Mouse (Mus musculus) layer of hippocampus, adult 18-20 months (tissue): Measurements from ENCODE around the gene Olfr104-ps. TPM values are rescaled to one million over a fixed set of nuclear protein-coding genes. Genes with fewer than 3 reads are reported as not detected.

Source experiments
- DNase-seq, 2 experiments: peaks; one replicate each; pipeline ENCODE4 v3.0.0; 2022; ENCODE audit warnings: low spot score in 2 of 2
- long read RNA-seq: library from polyadenylated mRNA; stranded (forward); transcript quantifications from one replicate; pipeline ENCODE4 v2.0.0, GENCODE M21; 2021
- total RNA-seq, 2 experiments: library from RNA; stranded (reverse); gene quantifications; 2 replicates each; pipeline ENCODE4 v1.2.3; 2021

The Olfr104-ps gene
- total RNA-seq = not detected
- long read RNA-seq = 0 reads

- no peak for DNase-seq
These were observed at the start of gene Olfr104-ps for GRCm38 (mm10) chr17:37359282-37359681. Olfr104-ps (plus strand) TSS chr17:37359582.

DNA sequence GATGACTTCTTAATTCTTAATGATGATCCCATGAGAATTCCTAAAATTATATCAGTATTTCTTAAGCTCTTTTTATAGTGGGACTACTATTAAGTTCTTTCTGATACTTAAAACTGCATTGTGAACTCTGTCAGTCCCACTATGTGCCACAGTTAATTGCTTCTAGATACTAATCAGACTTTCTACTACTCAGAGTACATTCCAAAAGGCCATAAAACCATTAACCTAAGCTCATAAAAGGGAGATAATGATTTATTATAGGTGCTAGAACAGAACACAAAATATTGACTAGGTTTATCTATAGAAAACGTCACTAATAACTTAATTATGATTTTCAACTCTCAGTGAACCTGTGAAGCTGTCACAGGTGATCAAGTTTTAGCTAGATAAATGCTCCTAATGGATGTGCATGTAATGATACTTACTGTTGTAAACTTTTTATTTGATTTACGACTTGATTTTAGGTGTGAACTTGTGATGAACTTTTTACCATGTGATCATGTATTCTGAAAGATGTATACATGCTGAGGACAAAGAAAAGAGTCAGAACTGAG is 49.2 kb upstream of the Olfr104-ps start:
- DNase-seq = no peak

DNA sequence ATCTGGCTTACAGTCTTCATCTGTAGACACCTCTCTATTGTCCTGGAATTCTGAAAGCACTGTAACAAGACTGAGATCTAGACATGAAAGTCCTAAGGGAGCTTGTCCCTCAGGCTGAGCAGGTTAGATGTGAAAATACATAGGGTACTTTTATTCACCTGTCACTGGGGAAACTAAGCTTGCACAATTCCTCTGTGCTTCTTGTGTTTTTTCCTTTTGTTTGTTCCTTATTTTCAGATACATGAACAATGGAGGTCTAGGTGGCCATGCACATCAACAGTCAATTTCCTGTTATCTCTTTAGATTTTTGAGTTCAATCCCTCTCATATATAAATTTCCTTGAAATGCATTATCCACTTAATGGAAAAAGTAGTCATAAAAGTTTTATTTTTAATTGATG is 42.4 kb upstream of the Olfr104-ps start, which contains the start of gene Olfr102:
Gene Olfr102 (minus strand): TSS at position 101 of the 400 bp plus-strand sequence.
- DNase-seq = no peak

DNA sequence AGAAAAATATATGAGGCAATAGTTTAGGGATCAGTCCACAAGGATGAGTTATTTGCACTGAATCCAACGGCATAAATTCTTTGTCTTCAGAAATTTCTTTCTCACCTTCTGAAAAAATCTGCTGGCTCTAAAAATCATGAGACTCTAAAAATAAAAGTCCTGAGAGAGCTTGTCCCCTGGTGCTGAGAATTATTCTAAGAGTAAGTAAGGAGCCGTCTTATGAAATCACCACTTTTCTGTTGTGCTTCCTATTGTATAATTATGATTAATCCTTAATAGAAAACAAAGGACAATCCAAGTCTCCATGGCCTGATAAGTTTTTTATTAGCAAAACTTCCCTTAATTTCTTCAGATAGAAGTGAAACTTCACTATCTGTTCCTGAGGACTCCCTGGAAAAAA is 19.8 kb upstream of the Olfr104-ps start, which contains the start of gene Olfr103:
Gene Olfr103 (minus strand): TSS at position 101 of the 400 bp plus-strand sequence.
- DNase-seq = no peak

GRCm38 (mm10) chr17:37378733-37379132 is 19.4 kb downstream of the Olfr104-ps start, which contains the start of gene Olfr105-ps:
Olfr105-ps (plus strand) TSS chr17:37379033.
- no peak for DNase-seq

- no peak for DNase-seq
These were observed 30.7 kb downstream of the Olfr104-ps start, which contains the start of gene Olfr106-ps for GRCm38 (mm10) chr17:37390093-37390492. Olfr106-ps (plus strand) TSS chr17:37390393.

- DNase-seq = no peak
These were observed 39.5 kb downstream of the Olfr104-ps start, which contains the start of gene Olfr107 for GRCm38 (mm10) chr17:37398926-37399325. Olfr107 (plus strand) TSS chr17:37399226.

GRCm38 (mm10) chr17:37413380-37413779 is 54.0 kb downstream of the Olfr104-ps start:
- DNase-seq = no peak

Other genes with a start within 250 kb of the Olfr104-ps start
- gene Olfr92, start 239.5 kb upstream of the Olfr104-ps start, total RNA-seq = not detected
- gene Olfr93, start 198.1 kb upstream of the Olfr104-ps start, total RNA-seq = not detected
- gene Ubd, start 165.7 kb upstream of the Olfr104-ps start, total RNA-seq = not detected
- gene Olfr94, start 158.6 kb upstream of the Olfr104-ps start, total RNA-seq = not detected
- not detected for gene Olfr95, start 146.5 kb upstream of the Olfr104-ps start, total RNA-seq
- not detected for gene Olfr96, start 139.4 kb upstream of the Olfr104-ps start, total RNA-seq
- gene Olfr97, start 122.3 kb upstream of the Olfr104-ps start, total RNA-seq = not detected
- gene Olfr98, start 95.8 kb upstream of the Olfr104-ps start, total RNA-seq = not detected
- 1 to 10 TPM; 2.6 to 2.8 TPM for gene H2-M3, start 89.4 kb upstream of the Olfr104-ps start, total RNA-seq
- gene Olfr99, start 76.1 kb upstream of the Olfr104-ps start, total RNA-seq = not detected
- not detected for gene Olfr101, start 55.3 kb upstream of the Olfr104-ps start, total RNA-seq
- gene Olfr102, start 42.5 kb upstream of the Olfr104-ps start, total RNA-seq = not detected
- gene Olfr103, start 19.9 kb upstream of the Olfr104-ps start, total RNA-seq = not detected
- not detected for gene Olfr105-ps, start 19.5 kb downstream of the Olfr104-ps start, total RNA-seq
- not detected for gene Olfr106-ps, start 30.8 kb downstream of the Olfr104-ps start, total RNA-seq
- gene Olfr107, start 39.6 kb downstream of the Olfr104-ps start, total RNA-seq = not detected
- not detected for gene Olfr108, start 85.9 kb downstream of the Olfr104-ps start, total RNA-seq
- not detected for gene Olfr109, start 99.3 kb downstream of the Olfr104-ps start, total RNA-seq
- not detected for gene H2-M2, start 124.0 kb downstream of the Olfr104-ps start, total RNA-seq
- gene Olfr110, start 132.9 kb downstream of the Olfr104-ps start, total RNA-seq = not detected
- not detected for gene Olfr111, start 148.4 kb downstream of the Olfr104-ps start, total RNA-seq
- not detected for gene Olfr112, start 209.9 kb downstream of the Olfr104-ps start, total RNA-seq
- not detected for gene Olfr113, start 218.1 kb downstream of the Olfr104-ps start, total RNA-seq
- gene Olfr114, start 233.2 kb downstream of the Olfr104-ps start, total RNA-seq = not detected